Mouse (Mus musculus) bone marrow, adult 2 months (tissue): ENCODE data around the gene Gm7929.
"Not testable (repeated sequence)": the region's sequence is repeated elsewhere in the genome, so short reads cannot be mapped to it uniquely, and the experiment has no call there.

Experiments used
- CTCF ChIP-seq: fragments of 200-500 bp; IDR thresholded peaks from 2 replicates; pipeline ENCODE4 v1.5.1; 2011; ENCODE audit warnings: low read length, control low read depth; ENCODE audit not compliant: control insufficient read depth, insufficient read depth
- POLR2A ChIP-seq: fragments of 200-500 bp; IDR thresholded peaks from 2 replicates; pipeline ENCODE4 v1.6.1; 2011; ENCODE audit warnings: low read depth, mild to moderate bottlenecking, control low read depth, low read length, borderline replicate concordance; ENCODE audit not compliant: control insufficient read depth

DNA sequence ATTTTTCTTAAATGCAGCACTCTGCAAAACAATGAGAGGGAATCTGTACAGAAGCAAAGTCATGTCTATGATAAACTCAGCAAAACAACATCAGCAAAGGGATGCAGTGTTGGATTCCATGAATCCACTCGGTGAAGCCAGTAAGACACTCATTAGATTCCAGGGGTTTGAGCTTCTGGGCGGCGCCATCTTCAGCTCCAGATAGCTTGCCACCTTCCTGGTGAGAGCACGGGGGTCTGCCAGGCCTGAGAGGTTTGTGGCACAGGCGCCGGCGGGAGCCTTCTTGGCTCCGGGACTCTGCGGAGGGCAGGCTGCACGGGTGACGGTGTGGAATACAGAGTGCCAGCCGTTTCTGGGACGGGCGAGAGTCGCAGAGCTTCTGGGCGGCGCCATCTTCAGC, 27.0 kb downstream of the Gm7929 start:
- not testable (repeated sequence) for TF ChIP-seq CTCF, POLR2A
